Mouse (Mus musculus) brain, embryonic 14.5 days (tissue): Measurements from ENCODE around the gene Zcchc14. TPM values are rescaled to one million over a fixed set of nuclear protein-coding genes. Genes with fewer than 3 reads are reported as not detected.

Source experiments
- DNase-seq: peaks from one replicate; pipeline ENCODE4 v3.0.0-alpha.2; 2011; ENCODE audit warnings: low read depth
- CTCF ChIP-seq: fragments of 200-500 bp; IDR thresholded peaks from 2 replicates; pipeline ENCODE4 v1.5.1; 2012; ENCODE audit warnings: inconsistent platforms, mild to moderate bottlenecking, moderate library complexity, borderline replicate concordance; ENCODE audit not compliant: insufficient read depth, insufficient read length; ENCODE audit errors: extremely low read depth
- POLR2A ChIP-seq: fragments of 200-500 bp; IDR thresholded peaks from 2 replicates; pipeline ENCODE4 v1.6.1; 2012; ENCODE audit warnings: mild to moderate bottlenecking, inconsistent platforms, borderline replicate concordance; ENCODE audit not compliant: poor library complexity, insufficient read depth, insufficient read length, severe bottlenecking; ENCODE audit errors: extremely low read depth
- polyA plus RNA-seq: library from polyadenylated mRNA; depleted of rRNA; stranded (reverse); fragments of >200 nt; gene quantifications from 2 replicates; pipeline ENCODE4 v1.2.3, GENCODE M21; 2012

Gene Zcchc14
- polyA plus RNA-seq, 1 experiment = 84.4 TPM

DNA sequence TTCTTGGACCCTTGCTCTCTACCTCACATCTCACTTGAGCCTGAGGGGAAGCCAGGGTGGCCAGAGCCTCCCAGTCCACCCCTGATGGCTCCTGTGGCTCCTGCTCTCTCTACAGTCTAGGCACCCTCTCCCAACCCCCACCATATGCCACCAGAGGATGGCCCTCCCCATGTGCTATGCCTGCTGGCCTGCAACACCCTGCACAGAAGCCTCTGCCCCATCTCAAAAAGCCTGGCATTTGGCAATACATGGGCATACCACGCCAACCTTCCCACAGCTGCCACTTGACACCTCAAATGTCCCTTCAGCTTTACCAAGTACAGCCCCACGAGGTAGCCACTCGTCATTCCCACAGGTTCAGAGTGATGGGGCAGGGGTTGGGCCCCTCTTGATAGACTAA is 9.9 kb downstream of the Zcchc14 start:
- DNase-seq = no peak
- no peak for TF ChIP-seq POLR2A
- no peak for TF ChIP-seq CTCF

DNA sequence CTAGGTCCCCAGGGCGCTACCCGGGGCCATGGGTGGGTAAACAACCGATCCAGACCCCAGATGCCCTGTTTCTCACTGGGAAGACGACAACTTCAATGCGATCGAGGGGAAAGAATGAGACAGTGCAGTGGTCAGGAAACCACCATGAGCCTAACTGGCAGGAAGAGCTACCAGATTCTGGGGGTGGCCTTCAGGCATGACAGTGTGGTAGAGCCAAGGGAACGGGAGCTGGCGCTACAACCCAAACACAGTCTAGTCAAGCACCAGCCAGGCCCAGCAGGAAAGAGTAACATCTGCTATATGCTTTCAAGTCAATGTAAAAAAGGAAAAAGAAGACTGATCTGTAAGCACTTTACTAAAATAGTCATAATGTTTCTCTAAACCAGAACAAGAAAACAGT is 16.5 kb downstream of the Zcchc14 start:
- DNase-seq = no peak
- TF ChIP-seq CTCF (no peak), POLR2A (no peak)

DNA sequence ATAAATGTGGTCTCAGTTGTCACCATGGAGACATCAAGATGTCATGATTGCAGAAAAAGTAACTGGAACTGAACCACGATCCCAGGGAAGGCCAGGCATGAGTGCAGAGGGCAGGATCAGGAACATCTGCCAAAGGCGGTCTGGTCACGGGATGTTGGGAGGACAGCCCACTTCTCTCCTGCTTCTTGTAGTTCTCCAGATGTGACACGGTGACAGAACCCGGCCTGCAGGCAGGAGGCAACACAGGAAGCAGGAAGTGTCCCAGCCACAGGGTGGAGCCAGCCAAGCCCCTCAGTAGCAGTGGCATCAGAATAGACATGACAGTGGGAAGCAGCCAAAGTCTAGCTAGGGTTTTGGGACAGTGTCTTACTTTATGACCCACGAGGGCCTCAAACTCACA is 17.2 kb downstream of the Zcchc14 start:
- DNase-seq = no peak

DNA sequence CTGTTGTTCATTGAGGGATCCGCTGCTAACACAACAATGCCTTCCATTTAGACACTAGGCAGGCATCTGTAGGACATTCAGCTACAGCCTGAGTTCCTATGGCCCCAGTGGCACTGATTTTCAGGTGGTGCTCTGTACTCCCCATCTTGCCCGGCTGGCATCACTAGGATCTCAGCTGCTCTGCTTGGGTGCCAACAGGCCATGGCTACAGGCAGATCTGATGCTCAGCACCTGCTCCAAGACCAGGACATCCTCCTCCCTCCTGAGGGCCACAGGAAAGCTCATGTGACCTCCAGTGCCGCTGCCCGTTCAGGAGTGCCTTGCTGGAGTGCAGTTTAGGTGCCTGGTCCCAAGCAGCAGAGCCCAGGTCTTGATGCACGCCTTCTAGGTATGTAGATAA is 20.3 kb downstream of the Zcchc14 start:
- TF ChIP-seq POLR2A (no peak), CTCF (no peak)
- DNase-seq = no peak

More for the DNA sequence above, 17.2 kb downstream of the Zcchc14 start:
- TF ChIP-seq CTCF = no peak
- no peak for TF ChIP-seq POLR2A

DNA sequence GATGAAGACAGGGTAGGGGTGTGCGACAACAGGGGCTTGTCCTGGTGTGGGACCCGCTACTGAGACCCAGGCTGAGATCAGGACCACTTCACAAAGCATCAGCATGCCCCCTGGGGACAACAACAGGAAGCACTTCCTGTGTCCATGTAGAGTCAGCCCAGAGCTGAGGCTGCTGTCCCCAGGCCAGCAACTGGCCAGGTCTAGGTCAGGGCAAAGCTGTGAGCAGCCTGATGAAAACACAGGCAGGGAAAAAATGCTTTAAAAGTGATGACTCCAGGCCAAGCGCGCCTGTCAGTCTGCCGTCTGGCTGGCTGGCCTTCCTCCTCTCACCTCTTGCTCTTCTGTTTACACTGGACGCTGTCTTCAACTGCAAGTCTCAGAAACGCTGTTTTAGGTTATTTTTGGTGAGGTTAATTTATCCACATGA is 21.0 kb downstream of the Zcchc14 start:
- TF ChIP-seq POLR2A (no peak), CTCF (no peak)
- DNase-seq = no peak

DNA sequence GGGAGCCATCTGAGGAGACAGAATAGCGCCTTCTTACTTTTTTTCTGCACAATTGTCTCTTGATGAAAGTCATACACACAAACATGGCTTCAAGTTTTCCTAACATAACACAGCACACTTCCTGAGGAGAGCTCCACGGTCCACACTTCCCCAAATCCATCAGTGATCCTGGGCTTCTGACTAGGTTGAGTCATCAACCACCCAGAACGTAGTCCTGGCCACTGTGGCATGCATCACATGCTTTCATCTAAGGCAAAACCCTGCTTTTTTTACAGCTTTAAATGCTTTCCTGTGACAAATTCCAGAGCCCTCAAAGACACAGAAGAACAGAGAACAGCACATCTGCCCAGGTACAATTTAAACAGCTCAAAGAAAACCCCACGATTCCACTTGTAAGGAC is 24.0 kb downstream of the Zcchc14 start:
- DNase-seq = no peak
- no peak for TF ChIP-seq POLR2A
- TF ChIP-seq CTCF = no peak

DNA sequence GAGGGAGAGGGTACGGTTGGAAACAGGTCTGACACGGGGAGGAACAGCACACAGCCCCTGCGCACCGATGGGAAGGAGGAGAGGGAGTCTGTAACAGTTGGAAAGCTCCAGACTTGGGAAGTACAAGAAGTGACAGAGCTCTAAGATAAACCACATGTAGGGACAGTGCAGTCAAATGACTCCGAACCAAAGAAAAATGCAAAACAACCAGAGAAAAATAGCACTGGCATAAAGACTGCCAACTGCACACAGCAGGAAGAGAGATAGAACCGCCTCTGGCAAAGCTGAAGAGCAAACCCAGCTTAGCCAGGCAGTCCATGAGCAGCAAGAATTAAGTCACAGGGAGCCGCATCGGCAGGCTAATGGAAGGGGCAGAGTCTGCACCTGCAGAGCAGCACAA is 29.7 kb downstream of the Zcchc14 start:
- TF ChIP-seq POLR2A (no peak), CTCF (no peak)
- peak; percentile 31 for DNase-seq

DNA sequence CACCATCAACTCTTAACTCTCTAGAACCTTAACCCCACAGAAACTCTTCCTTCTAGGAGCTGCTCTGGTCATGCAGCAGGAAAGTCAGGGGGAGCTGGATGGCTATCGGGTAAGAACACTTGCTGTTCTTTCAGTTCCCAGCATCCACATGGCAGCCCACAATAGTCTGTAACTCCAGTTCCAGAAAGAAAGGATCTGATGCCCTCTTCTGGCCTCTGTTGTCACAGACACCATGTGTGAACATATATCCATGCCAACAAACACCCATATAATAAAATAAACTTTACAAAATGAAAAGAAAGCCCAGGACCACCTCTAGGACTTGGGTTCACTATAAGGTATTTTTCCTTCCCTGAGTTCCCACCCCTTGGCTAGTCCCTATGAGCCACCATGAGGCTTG is 30.8 kb downstream of the Zcchc14 start:
- TF ChIP-seq POLR2A (no peak), CTCF (no peak)
- DNase-seq = no peak

DNA sequence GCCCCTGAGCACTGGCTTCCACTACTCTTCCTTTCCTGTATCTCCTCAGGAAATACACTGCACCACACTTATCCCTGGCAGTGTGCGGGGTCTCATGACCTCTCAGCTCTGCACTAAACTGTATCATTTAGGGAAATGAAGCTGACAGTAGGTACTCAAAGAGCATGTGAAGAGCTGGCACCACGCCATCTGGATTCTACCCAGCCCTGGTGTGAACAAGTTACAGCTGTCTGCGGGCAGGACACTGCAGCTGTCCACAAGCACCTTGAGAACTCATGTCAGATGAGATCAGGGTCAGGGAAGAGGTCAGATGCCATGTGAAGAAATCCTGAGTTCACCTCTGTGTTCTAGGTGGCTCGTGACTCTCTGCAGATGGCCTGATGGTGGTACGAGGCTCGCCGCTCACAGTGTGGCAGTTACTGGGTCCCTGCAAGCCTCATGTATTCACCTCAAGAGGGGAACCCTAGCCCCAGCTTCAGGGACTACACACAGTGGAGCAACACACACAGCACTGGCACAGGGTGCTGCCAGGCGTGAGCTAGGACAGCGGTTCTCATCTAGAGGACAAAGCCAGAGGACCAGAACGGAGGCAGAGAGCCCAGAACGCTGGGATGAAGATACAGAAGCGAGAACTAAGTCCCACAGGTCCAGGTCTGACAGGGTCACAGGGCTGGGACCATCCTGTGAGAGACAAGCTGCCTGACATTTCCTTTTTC is 31.7 kb downstream of the Zcchc14 start:
- peak; percentile 59 for DNase-seq
- TF ChIP-seq CTCF = no peak

DNA sequence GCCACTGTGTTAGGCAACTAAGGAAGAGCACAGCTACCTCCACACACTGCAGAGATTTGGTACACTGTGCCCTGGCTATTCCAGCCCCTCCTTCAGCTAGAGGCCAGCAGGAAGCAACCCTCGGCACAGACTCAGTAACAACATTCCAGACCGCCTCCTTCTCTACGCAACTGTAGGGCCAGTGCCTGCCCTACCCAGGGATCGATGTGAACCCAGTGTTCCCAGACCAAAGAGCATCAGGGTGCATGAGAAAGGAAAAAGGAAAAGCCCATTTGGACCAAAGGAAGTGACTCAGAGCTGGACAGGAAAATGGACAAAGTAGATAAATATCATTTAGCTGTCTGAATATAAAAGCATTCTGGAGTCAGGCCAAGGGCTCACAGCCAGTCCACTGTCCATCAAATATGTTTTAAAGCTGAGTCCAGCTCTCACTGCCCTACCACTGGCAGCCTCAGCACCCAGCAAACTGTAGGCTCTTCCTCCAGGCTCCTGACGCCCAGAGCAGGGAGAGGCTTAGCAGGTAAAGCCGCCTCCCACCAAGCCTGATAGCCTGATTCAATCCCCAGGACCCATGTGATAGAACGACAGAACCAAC is 33.2 kb downstream of the Zcchc14 start:
- DNase-seq = no peak
- TF ChIP-seq POLR2A (no peak), CTCF (no peak)

DNA sequence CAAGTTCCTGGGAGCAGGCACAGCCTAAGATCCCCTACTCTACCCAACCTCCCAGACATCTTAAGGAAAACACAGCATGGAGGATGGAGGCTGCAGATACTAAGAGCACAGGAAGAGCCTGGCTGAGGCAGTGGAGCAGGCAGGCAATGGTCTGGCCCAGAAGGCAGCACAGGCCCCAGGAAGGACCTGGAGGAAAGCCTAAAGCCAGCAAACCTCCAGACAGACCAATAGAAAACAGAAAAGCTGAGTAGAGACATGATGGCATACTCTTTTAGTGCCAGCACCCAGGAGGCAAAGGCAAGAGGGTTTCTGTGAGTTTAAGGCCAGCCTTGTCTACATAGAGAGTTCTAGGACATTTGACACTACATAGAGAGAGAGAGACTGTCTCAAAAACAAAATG is 39.3 kb downstream of the Zcchc14 start:
- no peak for DNase-seq
- TF ChIP-seq CTCF (no peak), POLR2A (no peak)

DNA sequence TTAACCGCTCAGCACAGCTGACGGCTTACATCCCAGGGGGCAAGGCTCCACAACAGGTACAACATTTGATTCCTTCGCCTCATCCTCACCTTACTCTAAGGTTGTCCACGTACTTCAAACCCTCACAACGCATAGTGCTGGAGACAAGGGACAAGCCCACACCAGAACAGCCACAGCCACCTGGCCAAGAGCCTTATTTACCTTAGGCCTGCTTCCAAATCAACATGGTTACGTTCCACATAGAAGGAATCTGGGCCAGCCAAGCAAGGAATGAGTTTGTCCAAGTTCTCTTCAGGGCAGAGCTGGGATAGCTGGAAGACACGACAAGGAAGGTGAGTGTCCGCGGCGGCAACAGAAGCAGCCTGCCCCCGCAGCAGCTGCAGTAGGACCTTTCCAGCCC is 42.8 kb downstream of the Zcchc14 start:
- DNase-seq = no peak
- TF ChIP-seq CTCF (no peak), POLR2A (no peak)

DNA sequence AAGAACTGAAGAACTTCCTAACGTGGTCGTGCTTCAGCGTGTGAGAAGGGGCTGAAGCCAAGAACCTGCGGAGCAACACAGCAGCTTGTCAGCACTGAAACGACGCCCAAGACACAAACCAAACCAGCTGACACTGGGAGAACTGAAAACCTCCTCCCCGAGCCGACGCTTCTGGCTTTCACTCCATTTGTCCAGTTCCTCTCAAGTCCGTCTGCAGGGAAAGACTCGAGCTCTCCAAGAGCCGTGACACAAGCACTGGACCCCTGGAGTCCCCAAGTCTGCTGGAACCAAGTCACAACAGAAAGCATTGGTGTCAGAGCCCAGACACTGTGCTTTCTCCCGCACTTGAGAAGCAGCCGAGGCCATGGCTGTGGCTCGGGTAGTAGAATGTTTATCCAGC is 43.5 kb downstream of the Zcchc14 start:
- no peak for DNase-seq
- TF ChIP-seq CTCF = no peak
- no peak for TF ChIP-seq POLR2A

DNA sequence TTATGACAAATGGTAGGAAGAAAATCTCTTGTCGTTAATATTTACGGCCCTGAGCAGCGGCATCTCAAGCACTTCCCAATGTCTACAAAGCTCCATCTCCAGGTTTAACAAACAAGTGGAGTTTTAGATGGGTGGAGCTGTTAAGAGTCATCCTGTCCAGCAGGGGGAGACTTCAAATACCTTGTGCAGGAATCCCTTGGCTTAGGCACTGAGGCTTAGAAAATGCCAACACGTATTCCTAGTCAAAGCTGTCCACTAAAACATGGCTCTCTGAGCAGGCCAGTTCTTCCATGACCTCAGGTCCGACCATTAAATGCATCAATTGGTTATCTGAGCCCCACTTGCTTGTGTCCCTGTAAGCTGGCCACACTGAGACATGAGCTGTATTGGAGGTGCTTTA is 45.0 kb downstream of the Zcchc14 start:
- no peak for DNase-seq
- TF ChIP-seq POLR2A (no peak), CTCF (peak; percentile 19; the same call in 1 of the 2 replicates)
